Mouse (Mus musculus): Measurements from ENCODE around the gene Cd209g.
"Not testable (repeated sequence)": the region's sequence is repeated elsewhere in the genome, so short reads cannot be mapped to it uniquely, and the experiment has no call there.

The Cd209g gene

DNA sequence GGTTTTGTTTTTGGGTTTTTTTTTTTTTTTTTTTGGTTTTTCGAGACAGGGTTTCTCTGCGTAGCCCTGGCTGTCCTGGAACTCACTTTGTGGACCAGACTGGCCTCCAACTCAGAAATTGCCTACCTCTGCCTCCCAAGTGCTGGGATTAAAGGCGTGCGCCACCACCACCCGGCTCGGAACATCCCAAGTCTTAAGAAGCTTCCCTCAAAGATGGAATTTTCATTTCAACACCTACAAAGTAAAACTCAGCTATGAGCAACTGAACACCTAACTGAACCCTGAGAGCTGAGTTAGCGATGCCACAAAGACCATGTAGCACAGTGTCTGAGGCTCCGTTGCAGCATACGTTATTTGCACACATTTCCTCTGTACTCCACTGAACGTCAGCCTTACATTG lies at the start of gene Cd209g:
Gene Cd209g, plus strand, starts transcription at position 301 of the 400 bp plus-strand sequence.
- no peak for DNase-seq (ENCODE audit: low read depth, low spot score)

DNA sequence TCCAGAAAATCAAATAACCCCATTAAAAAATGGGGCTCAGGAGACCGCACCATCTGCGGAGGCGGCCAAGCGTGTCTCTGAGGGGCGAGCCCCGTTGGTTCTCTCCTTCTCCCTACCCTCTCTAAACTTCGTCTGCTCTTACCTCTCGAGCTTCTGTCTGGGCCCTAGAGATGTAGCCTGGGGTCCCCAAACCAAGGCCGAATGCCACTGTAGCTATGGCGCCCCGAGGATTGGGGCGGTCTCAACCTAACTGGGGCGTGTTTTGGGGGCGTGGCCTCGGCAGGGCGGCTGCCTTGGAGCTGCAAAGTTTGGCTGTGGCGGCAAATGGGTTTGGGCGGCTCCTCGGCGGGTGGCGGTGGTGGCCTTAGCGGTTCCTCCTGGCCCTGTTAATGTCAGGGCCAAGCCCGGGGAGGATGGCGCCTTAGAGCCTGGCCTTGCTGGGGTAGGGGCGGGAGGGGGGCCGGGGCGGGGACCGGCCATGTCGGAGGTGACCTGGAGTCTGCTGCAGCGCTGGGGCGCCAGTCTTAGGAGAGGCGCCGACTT lies 46.6 kb upstream of the Cd209g start:
- DNase-seq (ENCODE audit: low read depth, low spot score): peak; percentile 4

DNA sequence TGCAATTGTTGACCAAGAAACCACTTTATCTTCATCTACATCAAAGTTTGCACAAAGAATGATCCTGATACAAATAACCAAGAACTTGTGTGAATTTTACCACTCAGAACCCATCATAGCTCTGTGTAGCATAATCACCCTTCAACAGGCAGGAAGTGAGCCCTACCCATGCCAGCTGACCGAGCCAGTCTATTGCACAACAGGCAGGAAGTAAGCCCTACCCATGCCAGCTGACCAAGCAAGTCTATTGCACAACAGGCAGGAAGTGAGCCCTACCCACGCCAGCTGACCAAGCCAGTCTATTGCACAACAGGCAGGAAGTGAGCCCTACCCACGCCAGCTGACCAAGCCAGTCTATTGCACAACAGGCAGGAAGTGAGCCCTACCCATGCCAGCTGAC lies 45.4 kb upstream of the Cd209g start:
- not testable (repeated sequence) for DNase-seq (ENCODE audit: low read depth, low spot score)

DNA sequence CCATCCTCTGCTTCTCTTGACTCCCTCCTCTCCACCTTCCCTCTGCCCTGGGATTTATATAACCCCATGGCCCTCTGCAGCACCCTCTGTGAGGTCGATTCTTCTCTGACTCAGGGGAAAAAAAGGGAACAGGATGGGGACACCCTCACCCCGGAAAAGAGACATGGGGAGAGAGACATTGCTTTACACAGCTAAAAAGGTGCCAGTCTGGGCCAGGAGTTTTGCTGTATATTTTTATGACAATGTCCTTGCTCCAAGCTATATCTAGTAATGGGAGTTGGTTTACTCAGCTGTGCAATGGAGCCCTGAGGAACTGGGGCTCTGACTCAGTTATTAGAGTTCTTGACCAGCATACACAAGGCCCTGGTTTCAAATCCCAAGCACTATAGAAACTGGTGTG lies 28.2 kb upstream of the Cd209g start, which contains the start of gene Cd209f:
Gene Cd209f, minus strand, starts transcription at position 101 of the 400 bp plus-strand sequence.
- not testable (repeated sequence) for DNase-seq (ENCODE audit: low read depth, low spot score)

DNA sequence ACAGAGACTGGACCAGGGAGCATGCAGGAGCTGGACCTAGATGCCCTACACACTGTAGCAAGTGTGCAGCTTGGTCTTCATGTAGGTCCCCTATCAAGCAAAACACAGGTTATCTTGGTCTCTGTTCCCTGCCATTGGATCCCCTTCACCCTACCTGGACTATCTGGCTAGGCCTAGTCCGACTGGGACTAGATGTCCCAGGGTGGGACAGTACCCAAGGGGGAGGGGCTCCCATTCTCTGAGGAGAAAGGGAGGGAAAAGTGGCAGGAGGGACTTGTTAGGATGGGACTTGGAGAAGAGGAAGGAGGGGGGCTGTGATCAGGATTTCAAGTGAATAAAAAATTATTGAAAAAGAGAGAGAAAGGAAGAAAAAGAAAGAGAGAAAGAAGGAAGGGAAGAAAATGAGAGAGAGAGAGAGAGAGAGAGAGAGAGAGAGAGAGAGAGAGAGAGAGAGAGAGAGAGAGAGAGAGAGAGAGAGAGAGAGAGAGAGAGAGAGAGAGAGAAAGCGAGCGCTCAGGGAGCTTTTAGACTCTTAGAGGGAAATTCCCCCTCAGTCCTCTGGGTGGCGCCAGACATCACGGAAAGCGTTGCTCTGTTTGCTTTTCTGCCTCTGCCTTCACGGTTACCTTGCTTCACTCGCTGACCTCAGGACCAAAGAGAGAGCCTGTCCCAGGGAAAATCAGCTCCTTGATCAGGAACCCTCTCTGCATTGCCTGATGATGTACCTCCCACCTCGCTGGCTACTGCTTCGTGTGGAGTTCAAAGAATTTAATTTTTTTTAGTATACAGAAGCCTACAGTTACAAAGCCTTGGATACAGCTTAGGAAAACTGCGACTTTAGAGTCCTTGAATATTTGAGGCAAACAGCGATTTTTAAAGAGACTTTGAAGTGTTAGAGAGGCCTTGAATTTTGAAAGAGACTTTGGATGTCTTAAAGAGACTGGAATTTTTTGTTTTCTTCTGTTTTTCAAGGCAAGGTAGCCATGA lies 6.1 kb downstream of the Cd209g start:
- DNase-seq (ENCODE audit: low read depth, low spot score): peak; percentile 88

DNA sequence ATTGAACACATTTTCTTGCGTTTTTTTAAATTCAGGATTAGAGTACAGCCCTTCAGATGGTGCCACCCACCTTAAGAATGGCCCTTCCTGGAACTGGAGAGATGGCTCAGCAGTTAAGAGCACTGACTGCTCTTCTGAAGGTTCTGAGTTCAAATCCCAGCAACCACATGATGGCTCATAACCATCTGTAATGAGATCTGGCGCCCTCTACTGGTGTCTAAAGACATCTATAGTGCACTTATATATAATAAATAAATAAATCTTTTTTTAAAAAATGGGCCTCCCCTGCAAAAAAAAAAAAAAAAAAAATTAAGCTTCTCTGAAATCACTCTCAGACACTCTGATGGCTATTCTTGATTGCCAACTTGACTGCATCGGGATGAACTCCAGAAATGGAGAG lies 7.8 kb downstream of the Cd209g start:
- DNase-seq (ENCODE audit: low read depth, low spot score): peak; percentile 25

DNA sequence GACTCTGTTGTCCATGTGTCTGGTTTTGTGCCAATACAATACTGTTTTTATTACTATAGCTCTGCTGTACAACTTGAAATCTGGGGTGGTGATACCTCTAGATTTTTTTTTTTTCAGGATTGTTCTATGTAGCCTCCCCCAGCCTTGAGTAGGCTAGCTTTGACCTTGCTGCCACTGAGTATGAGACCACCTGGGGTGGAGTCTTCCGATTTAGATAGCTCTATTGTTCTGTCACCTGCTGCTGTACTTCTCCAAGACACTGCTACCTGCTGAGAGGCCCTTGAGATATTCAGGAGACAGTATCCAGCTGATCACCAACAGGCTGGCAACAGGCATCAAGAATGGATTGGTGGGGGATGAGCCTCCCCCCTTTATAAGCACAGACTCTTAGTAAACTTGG lies 13.4 kb downstream of the Cd209g start:
- no peak for DNase-seq (ENCODE audit: low read depth, low spot score)

DNA sequence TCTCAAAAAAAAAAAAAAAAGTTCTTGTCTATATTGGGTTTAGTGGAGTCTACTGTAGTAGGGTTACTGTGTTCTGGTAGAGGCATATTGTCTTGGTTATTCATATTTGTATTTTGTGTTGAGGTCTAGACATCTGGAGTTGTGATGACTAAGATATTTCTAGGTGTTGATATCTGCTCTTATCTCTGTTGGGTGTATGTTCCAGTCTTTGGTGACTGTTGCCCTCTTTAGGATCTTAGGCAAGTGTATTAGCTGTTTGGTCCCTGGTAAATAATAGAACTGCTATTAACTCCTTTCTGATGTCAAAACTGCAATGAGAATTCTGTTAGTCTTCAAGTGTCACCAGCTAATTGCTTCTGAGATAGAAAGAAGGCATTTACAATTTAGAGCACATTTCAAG lies 21.0 kb downstream of the Cd209g start:
- DNase-seq (ENCODE audit: low read depth, low spot score): no peak

DNA sequence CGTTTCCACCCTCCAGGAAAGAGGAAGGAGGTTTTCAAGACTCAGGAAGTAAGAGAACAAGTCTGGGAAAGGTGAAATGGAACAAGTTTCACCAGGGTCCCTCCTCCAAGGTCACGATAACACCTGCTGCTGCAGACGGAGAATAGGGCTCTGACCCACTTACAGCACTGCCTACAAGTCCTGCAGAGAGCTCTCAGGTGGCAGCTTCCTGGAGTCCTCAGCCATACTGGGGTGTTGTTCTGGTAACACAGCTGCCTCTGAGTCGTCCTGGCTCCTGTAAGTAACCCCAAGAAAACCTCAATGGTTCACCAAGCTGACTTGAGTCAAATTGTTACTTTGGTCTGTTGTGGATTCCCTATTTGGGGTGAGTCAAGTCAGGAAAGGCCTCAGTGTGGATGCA lies 28.9 kb downstream of the Cd209g start:
- no peak for DNase-seq (ENCODE audit: low read depth, low spot score)

DNA sequence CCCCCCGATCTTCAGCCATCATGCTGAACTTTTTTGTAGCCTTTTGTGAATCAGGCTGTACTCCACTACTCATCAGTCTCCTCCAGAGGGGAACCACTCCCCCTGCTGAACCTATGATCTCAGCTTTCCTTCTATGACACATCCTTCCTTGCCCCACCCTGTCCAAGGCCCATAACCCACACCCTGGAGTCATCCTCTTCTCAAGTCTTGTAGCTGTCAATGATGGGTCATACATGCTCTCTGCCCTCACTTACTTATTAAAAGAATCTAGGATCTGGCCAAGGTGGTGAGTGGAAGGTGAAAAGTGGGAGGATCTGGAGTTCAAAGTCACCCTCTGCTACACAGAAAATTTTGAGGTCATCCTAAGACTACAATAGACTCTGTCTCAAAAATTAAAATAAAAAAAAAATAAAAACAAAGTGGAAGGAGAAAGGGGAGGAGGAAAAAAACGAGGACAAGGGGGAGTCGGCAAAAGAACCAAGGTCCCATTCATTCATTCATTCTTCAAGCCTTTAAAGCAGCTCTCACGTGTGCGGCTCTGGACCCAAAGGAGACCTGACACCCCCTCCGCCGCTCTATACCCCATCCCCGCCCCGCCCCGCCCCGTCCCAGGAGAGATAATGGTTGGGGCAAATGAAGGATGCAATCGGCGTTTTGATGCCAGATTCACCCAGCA lies 31.4 kb downstream of the Cd209g start:
- DNase-seq (ENCODE audit: low read depth, low spot score): no peak

DNA sequence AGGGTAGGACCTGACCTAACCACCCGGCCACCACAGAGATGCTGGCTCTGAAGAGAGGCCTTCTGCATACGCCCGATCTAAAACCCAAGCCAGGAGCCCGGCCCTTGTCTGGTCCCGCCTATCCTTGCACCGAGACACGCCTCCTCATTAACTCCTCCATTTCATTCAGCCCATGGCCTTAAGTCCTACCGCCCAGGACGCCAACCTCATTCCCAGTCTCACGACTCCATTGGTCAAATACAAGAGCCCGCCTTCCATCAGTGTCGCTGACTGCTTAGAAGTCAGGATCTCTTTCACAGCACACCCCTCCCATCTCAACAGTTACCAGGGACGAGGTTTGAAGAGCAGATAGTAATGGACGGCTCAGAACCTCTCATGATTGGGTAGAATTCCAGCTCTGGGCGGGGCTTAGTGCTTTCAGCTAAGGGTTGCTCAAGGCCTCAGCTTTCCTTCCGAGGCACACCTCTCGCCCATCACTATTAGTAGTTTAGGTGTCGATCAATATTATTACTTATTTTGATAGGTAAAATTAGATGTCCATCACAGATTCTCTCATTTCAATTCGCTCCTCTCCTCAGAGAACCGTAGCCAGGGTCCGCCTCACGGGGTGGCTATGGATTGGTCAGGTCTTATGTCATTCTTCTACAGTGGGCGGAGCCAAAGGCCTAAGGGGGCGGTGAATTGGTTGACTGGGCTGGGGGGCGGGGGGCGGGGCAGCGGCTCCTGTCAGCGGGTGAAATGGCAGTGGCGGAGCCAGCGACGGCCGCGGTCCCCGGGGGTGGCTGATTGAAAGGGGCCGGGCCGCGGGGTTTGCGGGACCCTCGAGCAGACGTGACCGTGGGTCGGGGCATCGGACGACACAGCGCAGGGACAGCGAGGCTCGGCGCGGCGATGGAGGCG lies 32.2 kb downstream of the Cd209g start, which contains the start of gene Evi5l:
Gene Evi5l, plus strand, starts transcription at position 716 of the 900 bp plus-strand sequence.
- peak; percentile 99 for DNase-seq (ENCODE audit: low read depth, low spot score)

DNA sequence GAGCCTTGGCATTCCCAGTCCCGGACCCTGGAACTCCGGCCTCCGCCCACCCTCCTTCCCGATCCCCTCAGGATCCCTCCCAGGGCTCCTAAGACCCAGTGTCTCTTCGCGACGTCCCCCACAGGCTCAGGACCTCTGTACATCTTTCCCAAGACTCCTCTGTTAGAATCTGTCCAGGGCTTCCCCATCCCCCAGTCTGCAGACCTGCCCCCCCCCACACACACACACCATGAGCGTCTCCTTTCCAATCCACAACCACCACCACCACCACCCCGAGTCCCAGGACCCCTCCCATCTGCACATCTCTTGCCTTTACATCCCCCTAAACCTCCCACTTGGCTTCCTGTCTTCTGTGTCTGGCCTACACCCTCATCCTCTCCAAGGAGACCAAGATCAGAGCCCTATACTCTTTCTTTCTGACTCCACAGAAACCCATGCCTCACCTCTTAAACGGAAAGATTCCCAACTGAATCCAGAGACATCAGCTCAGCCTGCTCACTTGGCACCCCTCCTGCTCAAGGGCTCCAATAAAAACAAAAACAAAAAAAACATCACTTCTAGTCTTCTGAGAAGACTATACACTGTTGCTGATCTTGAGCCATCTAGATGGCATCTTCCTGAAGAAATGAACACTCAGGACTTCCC lies 33.1 kb downstream of the Cd209g start:
- DNase-seq (ENCODE audit: low read depth, low spot score): no peak

DNA sequence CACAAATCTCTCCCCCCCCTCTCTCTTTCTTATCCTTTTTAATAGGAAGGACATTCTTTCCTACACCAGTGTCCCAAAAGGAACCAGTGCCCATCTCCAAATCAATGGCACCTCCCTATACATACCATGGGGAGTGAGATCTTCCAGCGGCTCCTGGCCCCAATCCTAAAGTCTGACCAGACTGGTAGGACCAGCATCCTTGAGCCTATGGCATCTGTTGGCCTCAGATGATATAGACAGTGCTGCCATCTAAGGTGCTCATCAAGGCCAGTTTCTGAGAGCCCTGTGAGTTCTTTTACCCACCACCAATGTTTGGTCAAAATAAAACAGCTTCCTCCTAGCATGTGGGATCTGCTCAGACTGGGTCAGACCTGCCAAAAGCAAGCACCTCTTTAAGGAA lies 34.0 kb downstream of the Cd209g start:
- DNase-seq (ENCODE audit: low read depth, low spot score): no peak

DNA sequence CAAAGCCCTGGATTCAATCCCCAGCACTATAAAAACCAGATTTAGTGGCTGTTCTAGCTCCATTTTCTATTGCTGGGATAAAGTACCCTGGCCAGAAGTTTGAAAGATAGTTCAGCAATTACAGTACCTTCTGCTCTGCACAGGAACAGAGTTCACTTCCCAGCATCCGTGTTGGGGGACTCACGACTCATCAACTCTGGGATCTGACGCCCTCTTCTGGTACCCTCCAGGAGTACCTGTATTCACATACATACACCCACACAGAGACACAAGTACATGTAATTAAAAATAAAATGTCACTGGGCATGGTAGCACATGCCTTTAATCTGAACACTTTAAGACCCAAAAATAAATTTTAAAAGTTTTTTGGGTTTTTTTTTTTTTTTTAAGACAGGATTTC lies 38.6 kb downstream of the Cd209g start:
- DNase-seq (ENCODE audit: low read depth, low spot score): no peak

DNA sequence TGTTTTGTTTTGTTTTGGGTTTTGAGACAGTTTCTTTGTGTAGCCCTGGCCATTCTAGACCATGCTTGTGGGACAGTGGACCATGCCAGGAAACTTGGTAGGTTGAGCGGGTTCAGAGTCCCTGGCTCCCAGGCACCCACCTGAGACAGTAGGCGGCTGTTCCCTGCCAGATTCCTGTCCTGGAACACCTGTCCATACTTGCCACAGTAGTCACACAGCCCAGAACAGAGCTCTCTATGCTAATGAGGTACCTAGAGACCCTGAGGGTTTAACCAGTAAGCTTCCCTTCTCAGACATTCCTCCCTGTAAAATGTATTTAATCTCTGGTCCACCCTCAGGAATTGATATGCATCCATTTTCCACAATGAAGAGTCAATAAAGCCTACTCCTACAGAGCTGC lies 40.1 kb downstream of the Cd209g start:
- no peak for DNase-seq (ENCODE audit: low read depth, low spot score)

DNA sequence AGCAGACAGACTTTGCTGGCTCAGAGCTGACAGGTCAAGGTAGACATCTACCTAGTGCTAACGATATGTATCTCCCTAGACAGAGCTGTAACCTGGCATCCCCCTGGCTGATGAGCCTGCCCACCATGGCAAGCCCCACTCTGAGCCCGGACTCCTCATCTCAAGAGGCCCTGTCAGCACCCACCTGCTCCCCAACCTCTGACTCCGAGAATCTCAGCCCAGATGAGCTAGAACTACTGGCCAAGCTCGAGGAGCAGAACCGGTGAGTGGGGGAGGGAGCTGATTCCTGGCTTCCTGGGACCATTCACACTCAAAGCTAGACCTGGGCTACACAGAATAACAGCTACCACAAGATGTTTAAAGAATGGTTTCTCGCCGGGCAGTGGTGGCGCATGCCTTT lies 49.5 kb downstream of the Cd209g start:
- DNase-seq (ENCODE audit: low read depth, low spot score): no peak

DNA sequence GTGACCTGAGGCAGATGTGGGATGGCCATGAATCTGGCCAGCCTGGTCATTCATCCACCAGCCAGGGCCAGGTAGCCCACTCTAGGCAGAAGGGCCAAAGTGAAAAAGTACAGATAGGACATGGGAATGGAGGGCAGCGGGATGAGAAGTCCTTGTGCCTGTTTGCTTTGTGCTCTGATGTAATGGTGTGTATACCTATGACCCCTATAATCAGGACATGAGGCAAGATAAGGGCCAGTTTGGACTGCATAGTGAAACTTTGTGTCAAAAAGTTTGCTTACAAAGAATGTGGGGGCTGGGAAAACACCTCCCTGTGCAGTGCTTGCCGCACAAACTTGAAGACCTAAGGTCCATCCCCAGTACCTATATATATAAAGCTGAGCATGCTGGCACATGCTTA lies 52.3 kb downstream of the Cd209g start:
- no peak for DNase-seq (ENCODE audit: low read depth, low spot score)
